Comparison of ENCODE assay signal across 9 mouse cellular contexts in the genomic region with DNA sequence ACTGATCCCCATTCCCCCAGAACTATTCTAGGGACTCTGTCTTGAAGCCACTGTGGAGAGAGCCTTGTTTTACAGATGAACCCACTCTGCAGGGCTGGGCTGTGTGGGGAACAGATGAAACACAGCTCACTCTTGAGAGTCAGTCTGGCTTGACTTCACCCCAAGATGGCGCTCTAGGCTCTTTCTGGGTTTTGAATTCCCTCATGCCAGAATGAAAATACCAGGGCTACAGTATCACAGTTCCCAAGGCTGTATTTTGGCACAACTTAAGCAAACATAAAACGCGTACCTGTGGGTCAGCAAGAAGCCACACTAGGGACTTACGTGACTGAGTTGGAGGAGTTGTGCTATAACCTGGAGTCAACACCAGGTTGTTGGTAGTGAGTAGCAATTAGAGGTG. TPM values are rescaled to one million over a fixed set of nuclear protein-coding genes. Genes with fewer than 3 reads are reported as not detected.
DNase-seq lines count a peak whose midpoint lies in the region; ATAC-seq and TF ChIP-seq lines count a peak whose summit lies in the region.
"Had no signal": no experiment of that assay in that cellular context is flagged by ENCODE, and none has a peak within 500 bp of the region (broad histone marks: within the 10 kb centered on the region; RNA-seq: fewer than 3 reads in every experiment).

No protein-coding gene starts in this region.

- peaks cover 1% of the 10 kb centered on the region; the same call in 1 of the 2 replicates for H3K4me1 ChIP-seq in heart, adult 2 months (ENCODE audit: control insufficient read depth, insufficient read depth, low read length)
- H3K4me1 ChIP-seq in E14TG2a.4 (replicated peaks; ENCODE audit: low read depth, low read length): peaks cover 37% of the 10 kb centered on the region
- no peaks in the 10 kb centered on the region; the same call in 1 of the 2 replicates for H3K4me1 ChIP-seq in liver, postnatal 0 days (ENCODE audit: insufficient read depth)

- DNase-seq in heart, adult 2 months: peak; percentile 61 to 80
- no peak for DNase-seq in heart, postnatal 25 days (ENCODE audit: low spot score)
- DNase-seq in cerebellum, adult 8-10 months: peak; percentile 83
- peak; percentile 86 for DNase-seq in gastrocnemius, adult 2 months
- DNase-seq in kidney, postnatal 10 days: peak; percentile 87
- DNase-seq in liver, postnatal 0 days: peak; percentile 72
- peak; percentile 86 for DNase-seq in right cerebral cortex, postnatal 14 days

- no peak overlapping the region for H3K4me2 ChIP-seq in liver, postnatal 0 days (ENCODE audit: low read depth, low read length)
- H3K4me2 ChIP-seq: heart, embryonic 15.5 days had no signal

- WGBS in heart, adult 2 months: 23% methylated on average over 4 of the region's 4 CpGs
- 51% methylated on average over 4 of the region's 4 CpGs for WGBS in liver, postnatal 0 days (ENCODE audit: insufficient replicate concordance)

- intact Hi-C loops in heart, adult 2 months (cut with DNase I): loop anchor here (1.0 to 5.0 kb wide), 3 partner anchors 68 to 123 kb away; no protein-coding TSS in a partner anchor
- intact Hi-C loops in heart, postnatal 25 days (cut with DNase I): loop anchor here (1.0 kb wide), 1 partner anchor 74 kb away; no protein-coding TSS in a partner anchor
- intact Hi-C loops in gastrocnemius, adult 2 months (cut with DNase I): loop anchor here (1.0 kb wide), 1 partner anchor 68 kb away; no protein-coding TSS in a partner anchor

- TF ChIP-seq POLR2A in heart, adult 2 months (IDR thresholded peaks at IDR 0.05; ENCODE audit: insufficient read depth, low read depth, low read length): no peak

- peak; percentile 77; the same call in 1 of the 2 replicates for TF ChIP-seq EP300 in heart, adult 2 months (IDR thresholded peaks at IDR 0.05; ENCODE audit: insufficient read depth, low read depth, low read length)
- TF ChIP-seq EP300 in liver, postnatal 0 days (IDR thresholded peaks at IDR 0.05; ENCODE audit: low read depth): no peak

- TF ChIP-seq CTCF in heart, adult 2 months (IDR thresholded peaks at IDR 0.05): peak; percentile 89
- peak; percentile 56 for TF ChIP-seq CTCF in E14TG2a.4 (conservative IDR thresholded peaks at IDR 0.05; ENCODE audit: low read length)
- TF ChIP-seq CTCF in gastrocnemius, adult 2 months (IDR thresholded peaks at IDR 0.05): peak; percentile 91
- TF ChIP-seq CTCF in liver, postnatal 0 days (IDR thresholded peaks at IDR 0.05; ENCODE audit: low read depth): peak; percentile 73

- H3K9ac ChIP-seq in heart, adult 2 months (ENCODE audit: low read depth, low read length): no peak overlapping the region
- no peak overlapping the region for H3K9ac ChIP-seq in liver, postnatal 0 days (replicated peaks)
- H3K9ac ChIP-seq: heart, embryonic 15.5 days had no signal

- H3K36me3 ChIP-seq in heart, adult 2 months (ENCODE audit: control insufficient read depth, insufficient read depth, low read length): no peaks in the 10 kb centered on the region
- no peaks in the 10 kb centered on the region for H3K36me3 ChIP-seq in E14TG2a.4 (ENCODE audit: insufficient read depth, low read length)
- H3K36me3 ChIP-seq in liver, postnatal 0 days (replicated peaks; ENCODE audit: insufficient read depth, low read length): peaks cover 6% of the 10 kb centered on the region; the same call in 1 of the 2 replicates
- H3K36me3 ChIP-seq: heart, embryonic 15.5 days had no signal

- H3K9me3 ChIP-seq in E14TG2a.4 (ENCODE audit: low read length): no peaks in the 10 kb centered on the region
- no peaks in the 10 kb centered on the region for H3K9me3 ChIP-seq in liver, postnatal 0 days (ENCODE audit: low read length)
- H3K9me3 ChIP-seq: heart, embryonic 15.5 days had no signal

- no peaks in the 10 kb centered on the region for H3K27me3 ChIP-seq in heart, adult 2 months (ENCODE audit: control insufficient read depth, insufficient read depth, low read length)
- H3K27me3 ChIP-seq in E14TG2a.4 (ENCODE audit: insufficient read depth, low read length): peaks cover 17% of the 10 kb centered on the region
- no peaks in the 10 kb centered on the region for H3K27me3 ChIP-seq in liver, postnatal 0 days (ENCODE audit: insufficient read depth, low read length)
- H3K27me3 ChIP-seq: heart, embryonic 15.5 days had no signal

- no peak overlapping the region for H3K4me3 ChIP-seq in heart, adult 2 months
- no peak overlapping the region for H3K4me3 ChIP-seq in E14TG2a.4 (replicated peaks; ENCODE audit: low read length)
- H3K4me3 ChIP-seq in gastrocnemius, adult 2 months: peak overlapping the region; percentile 15; the same call in 1 of the 2 replicates
- H3K4me3 ChIP-seq in liver, postnatal 0 days (ENCODE audit: low read depth, low read length): no peak overlapping the region
- H3K4me3 ChIP-seq: heart, embryonic 15.5 days had no signal

- H3K79me2 ChIP-seq in heart, adult 2 months (replicated peaks; ENCODE audit: control insufficient read depth, insufficient read depth, low read length): no peaks in the 10 kb centered on the region

- no peak for ATAC-seq in liver, postnatal 0 days

- no peak overlapping the region for H3K27ac ChIP-seq in heart, adult 2 months
- H3K27ac ChIP-seq in gastrocnemius, adult 2 months: peak overlapping the region; percentile 77
- H3K27ac ChIP-seq in liver, postnatal 0 days (ENCODE audit: low read depth): no peak overlapping the region
- H3K27ac ChIP-seq: heart, embryonic 15.5 days had no signal

RNA-seq across cellular contexts. Expression of a gene that starts 8.9 kb away (rescaled TPM):
- 10 to 100 TPM; 22.6 to 29.6 TPM for total RNA-seq in heart, adult 2 months (2021)
- 31.8 and 40.9 TPM in 2 replicates for polyA plus RNA-seq in heart, adult 2 months (2012; rRNA removed)
- total RNA-seq in heart, postnatal 25 days (2021): 10 to 100 TPM; 21.1 to 22.6 TPM
- total RNA-seq in gastrocnemius, adult 2 months (2021): 10 to 100 TPM; 29.2 to 30.8 TPM
- 56.9 and 57.7 TPM in 2 replicates for polyA plus RNA-seq in liver, postnatal 0 days (2015; fragmentation: Nextera tagmentation; extraction: Ambion mirVana)

RNA-seq across cellular contexts. Expression of a gene that starts 15.3 kb away (rescaled TPM):
- total RNA-seq in heart, adult 2 months (2021): under 1 TPM; 0.30 to 0.73 TPM
- polyA plus RNA-seq in heart, adult 2 months (2012; rRNA removed): 1.2 and 2.0 TPM in 2 replicates
- total RNA-seq in heart, postnatal 25 days (2021): under 1 TPM; 0.39 to 0.53 TPM
- 1 to 10 TPM; 2.0 to 2.9 TPM for total RNA-seq in gastrocnemius, adult 2 months (2021)
- 18.7 and 22.8 TPM in 2 replicates for polyA plus RNA-seq in liver, postnatal 0 days (2015; fragmentation: Nextera tagmentation; extraction: Ambion mirVana)

RNA-seq across cellular contexts. Expression of a gene that starts 16.9 kb away (rescaled TPM):
- 10 to 100 TPM; 21.2 to 21.3 TPM for total RNA-seq in heart, adult 2 months (2021)
- polyA plus RNA-seq in heart, adult 2 months (2012; rRNA removed): 30.6 and 31.3 TPM in 2 replicates
- total RNA-seq in heart, postnatal 25 days (2021): 10 to 100 TPM; 27.6 to 29.7 TPM
- 1 to 10 TPM; 2.7 to 7.7 TPM for total RNA-seq in gastrocnemius, adult 2 months (2021)
- polyA plus RNA-seq in liver, postnatal 0 days (2015; fragmentation: Nextera tagmentation; extraction: Ambion mirVana): 25.3 and 30.9 TPM in 2 replicates

RNA-seq across cellular contexts. Expression of a gene that starts 22.5 kb away (rescaled TPM):
- 100 to 1,000 TPM; 160 to 161 TPM for total RNA-seq in heart, adult 2 months (2021)
- 191 and 208 TPM in 2 replicates for polyA plus RNA-seq in heart, adult 2 months (2012; rRNA removed)
- 100 to 1,000 TPM; 142 to 150 TPM for total RNA-seq in heart, postnatal 25 days (2021)
- total RNA-seq in gastrocnemius, adult 2 months (2021): 100 to 1,000 TPM; 103 to 121 TPM
- polyA plus RNA-seq in liver, postnatal 0 days (2015; fragmentation: Nextera tagmentation; extraction: Ambion mirVana): 263 and 277 TPM in 2 replicates

RNA-seq across cellular contexts. Expression of a gene that starts 30.0 kb away (rescaled TPM):
- total RNA-seq in heart, adult 2 months (2021): 10 to 100 TPM; 80.3 to 84.6 TPM
- 166 and 189 TPM in 2 replicates for polyA plus RNA-seq in heart, adult 2 months (2012; rRNA removed)
- 10 to 100 TPM; 79.3 to 82.9 TPM for total RNA-seq in heart, postnatal 25 days (2021)
- 10 to 100 TPM; 76.5 to 83.6 TPM for total RNA-seq in gastrocnemius, adult 2 months (2021)
- 79.2 and 80.6 TPM in 2 replicates for polyA plus RNA-seq in liver, postnatal 0 days (2015; fragmentation: Nextera tagmentation; extraction: Ambion mirVana)
